Mouse (Mus musculus): Measurements from ENCODE around the gene Dock9. TPM values are rescaled to one million over a fixed set of nuclear protein-coding genes. Genes with fewer than 3 reads are reported as not detected.

Dock9 gene
- polyA plus RNA-seq, 1 experiment: 0.04 TPM

- no peak for TF ChIP-seq TAL1 (IDR thresholded peaks at IDR 0.05; ENCODE audit: low read length)
- TF ChIP-seq GATA1 (IDR thresholded peaks at IDR 0.05; ENCODE audit: low read length): no peak
- Histone ChIP-seq H3K4me3 (replicated peaks) (no peak overlapping the region), H3K9me3 (ENCODE audit: control insufficient read depth, low read length) (no peaks in the 10 kb centered on the region), H3K36me3 (ENCODE audit: control insufficient read depth) (no peaks in the 10 kb centered on the region; the same call in 1 of the 2 replicates), H3K4me1 (ENCODE audit: control insufficient read depth) (no peaks in the 10 kb centered on the region), H3K27me3 (ENCODE audit: control insufficient read depth) (no peaks in the 10 kb centered on the region)
Observed at GRCm38 (mm10) chr14:121556401-121557315, 241.0 kb downstream of the Dock9 start.

- TF ChIP-seq TAL1 (IDR thresholded peaks at IDR 0.05; ENCODE audit: low read length): no peak
- no peak for TF ChIP-seq GATA1 (IDR thresholded peaks at IDR 0.05; ENCODE audit: low read length)
- Histone ChIP-seq H3K9me3 (ENCODE audit: control insufficient read depth, low read length) (no peaks in the 10 kb centered on the region), H3K27me3 (ENCODE audit: control insufficient read depth) (no peaks in the 10 kb centered on the region), H3K4me3 (replicated peaks) (no peak overlapping the region), H3K4me1 (ENCODE audit: control insufficient read depth) (no peaks in the 10 kb centered on the region), H3K36me3 (ENCODE audit: control insufficient read depth) (no peaks in the 10 kb centered on the region)
Observed at GRCm38 (mm10) chr14:121553785-121554184, 243.9 kb downstream of the Dock9 start.

GRCm38 (mm10) chr14:121552586-121552985 lies 245.1 kb downstream of the Dock9 start:
- Histone ChIP-seq H3K4me1 (ENCODE audit: control insufficient read depth) (no peaks in the 10 kb centered on the region), H3K4me3 (replicated peaks) (no peak overlapping the region)

DNA sequence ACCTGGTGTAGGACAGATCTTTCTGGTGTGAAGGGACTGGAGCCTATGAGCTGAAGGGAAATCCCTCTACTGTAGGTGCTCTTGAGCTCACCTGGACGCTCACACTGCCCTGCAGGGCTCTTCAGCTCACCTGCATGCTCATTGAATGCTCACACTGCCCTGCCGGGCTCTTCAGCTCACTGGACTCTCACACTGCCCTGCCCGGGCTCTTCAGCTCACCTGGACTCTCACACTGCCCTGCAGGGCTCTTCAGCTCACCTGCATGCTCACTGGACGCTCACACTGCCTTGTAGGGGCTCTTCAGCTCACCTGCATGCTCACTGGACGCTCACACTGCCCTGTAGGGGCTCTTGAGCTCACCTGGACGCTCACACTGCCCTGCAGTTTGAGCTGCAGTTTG lies 247.8 kb downstream of the Dock9 start:
- H3K36me3 ChIP-seq (ENCODE audit: control insufficient read depth): no peaks in the 10 kb centered on the region

More at GRCm38 (mm10) chr14:121552586-121552985, 245.1 kb downstream of the Dock9 start:
- H3K27me3 ChIP-seq (ENCODE audit: control insufficient read depth): no peaks in the 10 kb centered on the region
- H3K9me3 ChIP-seq (ENCODE audit: control insufficient read depth, low read length): no peaks in the 10 kb centered on the region
- TF ChIP-seq GATA1 (IDR thresholded peaks at IDR 0.05; ENCODE audit: low read length) (no peak), TAL1 (IDR thresholded peaks at IDR 0.05; ENCODE audit: low read length) (no peak)
- no peaks in the 10 kb centered on the region for H3K36me3 ChIP-seq (ENCODE audit: control insufficient read depth)

GRCm38 (mm10) chr14:121547745-121548144 lies 249.9 kb downstream of the Dock9 start:
- H3K4me1 ChIP-seq (ENCODE audit: control insufficient read depth): no peaks in the 10 kb centered on the region
- H3K27me3 ChIP-seq (ENCODE audit: control insufficient read depth): no peaks in the 10 kb centered on the region
- H3K4me3 ChIP-seq (replicated peaks): no peak overlapping the region
- H3K9me3 ChIP-seq (ENCODE audit: control insufficient read depth, low read length): no peaks in the 10 kb centered on the region
- H3K36me3 ChIP-seq (ENCODE audit: control insufficient read depth): no peaks in the 10 kb centered on the region
- TF ChIP-seq TAL1 (IDR thresholded peaks at IDR 0.05; ENCODE audit: low read length): no peak
- no peak for TF ChIP-seq GATA1 (IDR thresholded peaks at IDR 0.05; ENCODE audit: low read length)

More for the DNA sequence above, 247.8 kb downstream of the Dock9 start:
- H3K4me3 ChIP-seq (replicated peaks): no peak overlapping the region
- H3K27me3 ChIP-seq (ENCODE audit: control insufficient read depth): no peaks in the 10 kb centered on the region
- H3K9me3 ChIP-seq (ENCODE audit: control insufficient read depth, low read length): no peaks in the 10 kb centered on the region
- H3K4me1 ChIP-seq (ENCODE audit: control insufficient read depth): no peaks in the 10 kb centered on the region
- TF ChIP-seq GATA1 (IDR thresholded peaks at IDR 0.05; ENCODE audit: low read length) (no peak), TAL1 (IDR thresholded peaks at IDR 0.05; ENCODE audit: low read length) (no peak)

DNA sequence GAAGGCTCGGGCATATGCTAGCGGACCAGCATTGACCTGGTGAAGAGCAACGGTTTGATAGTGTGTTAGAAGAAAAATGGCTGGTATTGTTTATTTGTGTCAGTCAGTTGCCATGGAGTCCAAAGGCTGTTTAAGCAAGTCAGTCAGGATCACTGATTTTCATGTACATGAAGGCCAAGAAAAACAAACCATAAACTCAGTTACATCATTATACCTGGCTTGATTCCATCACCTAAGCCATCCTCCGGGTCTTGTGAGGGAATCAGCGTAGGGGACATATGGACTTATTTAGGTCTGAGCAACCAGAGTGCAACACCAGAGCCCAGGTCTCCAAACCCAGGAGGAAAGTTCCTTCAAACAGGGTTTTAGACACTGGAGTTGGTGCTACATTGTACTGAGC lies 251.0 kb downstream of the Dock9 start:
- H3K36me3 ChIP-seq (ENCODE audit: control insufficient read depth): no peaks in the 10 kb centered on the region
- H3K27me3 ChIP-seq (ENCODE audit: control insufficient read depth): no peaks in the 10 kb centered on the region
- TF ChIP-seq TAL1 (IDR thresholded peaks at IDR 0.05; ENCODE audit: low read length): no peak
- no peak for TF ChIP-seq GATA1 (IDR thresholded peaks at IDR 0.05; ENCODE audit: low read length)
- H3K9me3 ChIP-seq (ENCODE audit: control insufficient read depth, low read length): no peaks in the 10 kb centered on the region
- no peak overlapping the region for H3K4me3 ChIP-seq (replicated peaks)
- H3K4me1 ChIP-seq (ENCODE audit: control insufficient read depth): no peaks in the 10 kb centered on the region

DNA sequence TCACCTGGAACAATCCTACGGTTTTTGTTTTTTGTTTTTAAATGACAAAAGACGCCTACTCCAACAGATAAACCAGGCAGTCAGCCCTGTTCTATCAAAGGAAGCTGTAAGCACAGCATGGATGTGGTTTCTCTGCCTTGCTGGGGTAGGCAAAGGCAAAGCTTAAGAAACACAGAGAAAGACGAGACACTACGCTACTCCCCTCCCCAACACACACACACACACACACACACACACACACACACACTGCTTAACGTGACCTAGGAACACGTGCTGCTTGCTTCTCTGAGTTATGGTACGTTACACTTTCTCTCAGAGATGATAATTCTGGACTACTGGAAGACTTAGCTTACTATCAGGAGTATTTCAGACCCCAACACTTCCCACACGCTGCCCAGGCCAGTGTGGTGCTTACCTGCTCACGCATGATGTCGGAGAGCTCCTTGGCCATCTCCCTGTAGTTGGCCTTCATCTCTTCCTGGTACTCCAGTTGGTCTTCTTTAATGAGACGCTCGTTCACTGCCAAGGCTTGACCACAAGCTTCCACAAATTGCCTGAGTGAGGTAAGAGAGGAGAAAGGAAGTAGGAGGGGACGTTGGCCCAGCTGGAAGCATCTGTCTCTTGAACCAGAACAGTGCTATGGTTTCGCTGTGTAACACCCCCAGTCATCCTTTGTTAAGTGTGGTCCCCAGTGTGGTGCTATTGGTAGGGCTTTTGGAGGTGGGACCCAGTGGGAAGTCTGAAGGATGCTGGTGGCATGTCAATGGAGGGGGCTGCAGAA lies 251.9 kb downstream of the Dock9 start:
- no peak overlapping the region for H3K4me3 ChIP-seq (replicated peaks)
- no peaks in the 10 kb centered on the region for H3K36me3 ChIP-seq (ENCODE audit: control insufficient read depth)
- no peaks in the 10 kb centered on the region for H3K9me3 ChIP-seq (ENCODE audit: control insufficient read depth, low read length)
- TF ChIP-seq GATA1 (IDR thresholded peaks at IDR 0.05; ENCODE audit: low read length): no peak
- TF ChIP-seq TAL1 (IDR thresholded peaks at IDR 0.05; ENCODE audit: low read length): no peak
- H3K4me1 ChIP-seq (ENCODE audit: control insufficient read depth): no peaks in the 10 kb centered on the region
- no peaks in the 10 kb centered on the region for H3K27me3 ChIP-seq (ENCODE audit: control insufficient read depth)

GRCm38 (mm10) chr14:121541262-121541661 lies 256.4 kb downstream of the Dock9 start:
- no peaks in the 10 kb centered on the region for H3K9me3 ChIP-seq (ENCODE audit: control insufficient read depth, low read length)

GRCm38 (mm10) chr14:121534501-121534900 lies 263.1 kb downstream of the Dock9 start:
- Histone ChIP-seq H3K27me3 (ENCODE audit: control insufficient read depth) (no peaks in the 10 kb centered on the region), H3K4me3 (replicated peaks) (no peak overlapping the region), H3K4me1 (ENCODE audit: control insufficient read depth) (no peaks in the 10 kb centered on the region), H3K9me3 (ENCODE audit: control insufficient read depth, low read length) (no peaks in the 10 kb centered on the region), H3K36me3 (ENCODE audit: control insufficient read depth) (no peaks in the 10 kb centered on the region)
- TF ChIP-seq GATA1 (IDR thresholded peaks at IDR 0.05; ENCODE audit: low read length): no peak
- no peak for TF ChIP-seq TAL1 (IDR thresholded peaks at IDR 0.05; ENCODE audit: low read length)

More at GRCm38 (mm10) chr14:121541262-121541661, 256.4 kb downstream of the Dock9 start:
- no peak overlapping the region for H3K4me3 ChIP-seq (replicated peaks)
- TF ChIP-seq TAL1 (IDR thresholded peaks at IDR 0.05; ENCODE audit: low read length) (no peak), GATA1 (IDR thresholded peaks at IDR 0.05; ENCODE audit: low read length) (no peak)
- no peaks in the 10 kb centered on the region for H3K36me3 ChIP-seq (ENCODE audit: control insufficient read depth)
- H3K4me1 ChIP-seq (ENCODE audit: control insufficient read depth): no peaks in the 10 kb centered on the region
- H3K27me3 ChIP-seq (ENCODE audit: control insufficient read depth): no peaks in the 10 kb centered on the region

Measured in erythroblast, embryonic 14.5 days (primary cell).